Mouse (Mus musculus): Measurements from ENCODE around the gene Sfpq. TPM values are rescaled to one million over a fixed set of nuclear protein-coding genes. Genes with fewer than 3 reads are reported as not detected.
A peak's percentile ranks its signal among the peaks of the same experiment; 100 is the strongest.
"Not testable (repeated sequence)": the region's sequence is repeated elsewhere in the genome, so short reads cannot be mapped to it uniquely, and the experiment has no call there.

The Sfpq gene
- polyA plus RNA-seq (2015; fragmentation: Nextera tagmentation; extraction: Ambion mirVana): 44.3 and 47.4 TPM in 2 replicates

DNA sequence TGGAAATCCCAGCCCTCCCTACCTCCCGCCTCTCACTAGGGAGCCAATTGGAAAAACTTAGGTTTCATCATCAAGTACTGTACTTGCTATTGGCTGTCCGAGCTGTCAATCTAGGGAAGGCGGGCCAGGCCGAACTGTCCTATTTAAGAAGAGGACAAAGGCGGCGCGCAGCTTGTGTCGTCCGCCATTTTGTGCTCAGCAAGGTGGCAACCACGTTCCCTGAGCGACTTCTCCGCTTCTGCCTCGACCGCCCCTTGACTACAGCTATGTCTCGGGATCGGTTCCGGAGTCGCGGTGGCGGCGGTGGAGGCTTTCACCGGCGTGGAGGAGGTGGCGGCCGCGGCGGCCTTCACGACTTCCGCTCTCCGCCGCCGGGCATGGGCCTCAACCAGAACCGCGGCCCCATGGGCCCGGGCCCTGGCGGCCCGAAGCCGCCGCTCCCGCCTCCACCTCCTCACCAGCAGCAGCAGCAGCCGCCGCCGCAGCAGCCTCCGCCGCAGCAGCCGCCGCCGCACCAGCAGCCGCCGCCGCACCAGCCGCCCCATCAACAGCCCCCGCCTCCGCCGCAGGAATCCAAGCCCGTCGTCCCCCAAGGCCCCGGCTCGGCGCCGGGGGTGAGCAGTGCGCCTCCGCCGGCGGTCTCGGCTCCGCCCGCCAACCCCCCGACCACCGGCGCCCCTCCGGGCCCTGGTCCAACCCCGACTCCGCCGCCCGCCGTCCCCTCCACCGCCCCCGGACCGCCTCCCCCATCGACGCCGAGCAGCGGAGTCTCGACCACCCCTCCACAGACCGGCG, at the start of gene Sfpq:
TSS of gene Sfpq (plus strand) at position 174 of the 795 bp plus-strand sequence.
- H3K4me1 ChIP-seq: peaks cover 29% of the 10 kb centered on the region
- peak within 1 kb of the TSS; percentile 100 for H3K9ac ChIP-seq
- H3K36me3 ChIP-seq: peaks cover 38% of the 10 kb centered on the region
- WGBS: under 1% methylated on average over 56 of the region's 87 CpGs
- H3K4me3 ChIP-seq: peak within 1 kb of the TSS; percentile 96
- no peaks in the 10 kb centered on the region for H3K9me3 ChIP-seq
- H3K27ac ChIP-seq (replicated peaks): peak within 1 kb of the TSS; percentile 98
- peak; percentile 90 for ATAC-seq (ENCODE audit: extremely low read depth, insufficient number of reproducible peaks, low FRiP score, low TSS enrichment)
- H3K27me3 ChIP-seq (replicated peaks): no peaks in the 10 kb centered on the region
- H3K4me2 ChIP-seq: peak within 1 kb of the TSS; percentile 94

GRCm38 (mm10) chr4:126977467-126977866, 43.7 kb upstream of the Sfpq start:
- Histone ChIP-seq H3K9ac (no peak overlapping the region), H3K4me3 (no peak overlapping the region), H3K4me2 (no peak overlapping the region), H3K36me3 (no peaks in the 10 kb centered on the region), H3K27ac (replicated peaks) (no peak overlapping the region), H3K9me3 (0 out of 2 replicates have a peak, but pooled peaks cover 3% of the 10 kb centered on the region), H3K27me3 (replicated peaks) (no peaks in the 10 kb centered on the region), H3K4me1 (no peaks in the 10 kb centered on the region)
- ATAC-seq (ENCODE audit: extremely low read depth, insufficient number of reproducible peaks, low FRiP score, low TSS enrichment): no peak

- no peak overlapping the region for H3K4me2 ChIP-seq
- H3K4me1 ChIP-seq: no peaks in the 10 kb centered on the region
- H3K36me3 ChIP-seq: no peaks in the 10 kb centered on the region
- H3K9ac ChIP-seq: no peak overlapping the region
- no peaks in the 10 kb centered on the region for H3K27me3 ChIP-seq (replicated peaks)
- no peak overlapping the region for H3K4me3 ChIP-seq
- 0 out of 2 replicates have a peak, but pooled peaks cover 3% of the 10 kb centered on the region for H3K9me3 ChIP-seq
- WGBS: 73% methylated on average over 3 of the region's 3 CpGs
- ATAC-seq (ENCODE audit: extremely low read depth, insufficient number of reproducible peaks, low FRiP score, low TSS enrichment): no peak
- no peak overlapping the region for H3K27ac ChIP-seq (replicated peaks)
These were observed 42.4 kb upstream of the Sfpq start for GRCm38 (mm10) chr4:126978706-126979105.

GRCm38 (mm10) chr4:126983321-126983720, 37.8 kb upstream of the Sfpq start:
- Histone ChIP-seq H3K9me3 (no peaks in the 10 kb centered on the region), H3K4me3 (no peak overlapping the region), H3K36me3 (no peaks in the 10 kb centered on the region), H3K4me2 (no peak overlapping the region), H3K27me3 (replicated peaks) (no peaks in the 10 kb centered on the region), H3K27ac (replicated peaks) (no peak overlapping the region), H3K9ac (no peak overlapping the region), H3K4me1 (no peaks in the 10 kb centered on the region)
- WGBS: 48% methylated on average over 3 of the region's 3 CpGs
- ATAC-seq (ENCODE audit: extremely low read depth, insufficient number of reproducible peaks, low FRiP score, low TSS enrichment): no peak

GRCm38 (mm10) chr4:126983736-126984525, 37.2 kb upstream of the Sfpq start:
- not testable (repeated sequence) for H3K9ac ChIP-seq; H3K4me2 ChIP-seq; H3K27me3 ChIP-seq (replicated peaks); H3K4me3 ChIP-seq; H3K4me1 ChIP-seq; H3K9me3 ChIP-seq; ATAC-seq (ENCODE audit: extremely low read depth, insufficient number of reproducible peaks, low FRiP score, low TSS enrichment); H3K27ac ChIP-seq (replicated peaks); H3K36me3 ChIP-seq
- WGBS: 74% methylated on average over 11 of the region's 13 CpGs

- WGBS: 78% methylated on average over 5 of the region's 5 CpGs
- Histone ChIP-seq H3K36me3 (no peaks in the 10 kb centered on the region), H3K4me2 (no peak overlapping the region), H3K4me3 (no peak overlapping the region), H3K27ac (replicated peaks) (no peak overlapping the region), H3K27me3 (replicated peaks) (no peaks in the 10 kb centered on the region), H3K4me1 (no peaks in the 10 kb centered on the region), H3K9me3 (no peaks in the 10 kb centered on the region), H3K9ac (no peak overlapping the region)
- ATAC-seq (ENCODE audit: extremely low read depth, insufficient number of reproducible peaks, low FRiP score, low TSS enrichment): no peak
These were observed 34.4 kb upstream of the Sfpq start for GRCm38 (mm10) chr4:126986768-126987167.

DNA sequence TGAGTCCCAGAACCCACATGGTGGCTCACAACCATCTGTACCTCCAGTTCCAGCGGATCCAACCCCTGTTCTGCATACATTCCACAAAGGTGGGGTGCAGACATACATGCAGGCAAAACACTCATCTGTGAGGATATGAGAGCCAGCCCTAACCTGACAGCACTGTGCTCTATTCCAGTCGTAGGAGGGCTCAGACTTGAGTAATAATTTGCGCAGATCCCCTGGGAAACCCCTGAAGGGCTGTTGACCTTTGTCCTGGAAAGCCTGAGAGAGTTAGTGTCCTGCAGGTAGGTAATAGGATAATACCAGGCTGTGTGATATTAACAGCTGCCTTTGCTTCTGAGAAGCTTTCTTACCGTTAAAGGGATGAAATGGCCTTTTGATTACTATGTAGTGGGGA, 32.6 kb upstream of the Sfpq start:
- Histone ChIP-seq H3K4me3 (no peak overlapping the region), H3K4me2 (no peak overlapping the region), H3K9ac (no peak overlapping the region), H3K27me3 (replicated peaks) (no peaks in the 10 kb centered on the region), H3K36me3 (no peaks in the 10 kb centered on the region), H3K4me1 (no peaks in the 10 kb centered on the region), H3K9me3 (no peaks in the 10 kb centered on the region), H3K27ac (replicated peaks) (no peak overlapping the region)
- 73% methylated on average over 4 of the region's 4 CpGs for WGBS
- no peak for ATAC-seq (ENCODE audit: extremely low read depth, insufficient number of reproducible peaks, low FRiP score, low TSS enrichment)

GRCm38 (mm10) chr4:126990553-126990952, 30.6 kb upstream of the Sfpq start:
- ATAC-seq (ENCODE audit: extremely low read depth, insufficient number of reproducible peaks, low FRiP score, low TSS enrichment): no peak
- Histone ChIP-seq H3K27ac (replicated peaks) (no peak overlapping the region), H3K4me3 (no peak overlapping the region), H3K4me1 (no peaks in the 10 kb centered on the region), H3K27me3 (replicated peaks) (no peaks in the 10 kb centered on the region), H3K9me3 (no peaks in the 10 kb centered on the region), H3K4me2 (no peak overlapping the region), H3K36me3 (no peaks in the 10 kb centered on the region), H3K9ac (no peak overlapping the region)

DNA sequence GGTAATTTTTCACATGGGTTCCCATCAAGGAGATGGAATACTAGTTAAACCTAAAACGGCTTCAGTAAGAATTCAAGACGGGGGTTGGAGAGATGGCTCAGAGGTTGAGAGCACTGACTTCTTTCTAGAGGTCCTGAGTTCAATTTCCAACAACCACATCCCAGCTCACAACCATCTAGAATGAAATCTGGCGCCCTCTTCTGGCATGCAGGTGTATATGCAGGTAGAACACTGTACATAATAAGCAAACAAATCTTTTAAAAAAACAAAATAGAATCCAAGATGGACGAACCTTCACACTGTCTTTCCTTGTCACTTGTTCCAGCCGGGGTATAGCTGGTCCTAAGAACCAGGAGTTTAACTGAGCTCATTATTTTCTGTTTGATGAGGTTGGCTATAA, 28.8 kb upstream of the Sfpq start:
- no peaks in the 10 kb centered on the region for H3K4me1 ChIP-seq
- no peaks in the 10 kb centered on the region for H3K27me3 ChIP-seq (replicated peaks)
- no peaks in the 10 kb centered on the region for H3K36me3 ChIP-seq
- H3K9me3 ChIP-seq: no peaks in the 10 kb centered on the region
- 59% methylated on average over 5 of the region's 5 CpGs for WGBS
- ATAC-seq (ENCODE audit: extremely low read depth, insufficient number of reproducible peaks, low FRiP score, low TSS enrichment): no peak
- H3K4me2 ChIP-seq: no peak overlapping the region
- H3K27ac ChIP-seq (replicated peaks): no peak overlapping the region
- H3K4me3 ChIP-seq: no peak overlapping the region
- no peak overlapping the region for H3K9ac ChIP-seq

GRCm38 (mm10) chr4:126999372-126999771, 21.8 kb upstream of the Sfpq start:
- H3K4me1 ChIP-seq; H3K27ac ChIP-seq (replicated peaks); H3K4me3 ChIP-seq; H3K4me2 ChIP-seq; H3K36me3 ChIP-seq; H3K27me3 ChIP-seq (replicated peaks); ATAC-seq (ENCODE audit: extremely low read depth, insufficient number of reproducible peaks, low FRiP score, low TSS enrichment); H3K9me3 ChIP-seq; H3K9ac ChIP-seq: not testable (repeated sequence)
- WGBS: 91% methylated on average over 16 of the region's 16 CpGs

DNA sequence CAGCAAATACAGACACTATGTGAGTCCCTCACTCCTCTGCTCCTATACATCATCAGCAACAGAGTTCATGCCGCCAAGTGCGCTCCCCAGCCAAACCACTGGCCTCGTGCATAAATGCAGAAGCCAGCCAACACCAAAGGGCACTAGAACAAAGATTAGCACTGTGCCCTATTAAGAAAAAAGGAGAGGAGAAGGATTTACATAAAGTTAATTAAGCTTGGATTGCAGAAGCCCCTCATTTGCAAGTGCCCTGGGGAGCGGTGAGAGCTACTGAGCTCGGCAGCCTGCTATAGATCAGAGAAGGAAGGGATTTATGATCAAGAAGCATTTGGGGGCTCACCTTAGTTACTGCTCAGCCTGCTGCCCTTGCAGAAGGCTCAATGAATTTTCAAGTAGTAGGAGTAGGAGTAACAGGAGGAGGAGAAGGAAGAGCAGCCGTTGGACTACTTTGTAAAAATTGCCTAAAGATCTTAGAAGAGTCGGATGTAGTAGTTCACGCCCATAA, 20.5 kb upstream of the Sfpq start:
- no peak for ATAC-seq (ENCODE audit: extremely low read depth, insufficient number of reproducible peaks, low FRiP score, low TSS enrichment)
- H3K27me3 ChIP-seq (replicated peaks): peaks cover 9% of the 10 kb centered on the region; the same call in 1 of the 2 replicates
- peaks cover 6% of the 10 kb centered on the region for H3K4me1 ChIP-seq
- H3K9ac ChIP-seq: no peak overlapping the region
- H3K27ac ChIP-seq (replicated peaks): no peak overlapping the region
- H3K36me3 ChIP-seq: no peaks in the 10 kb centered on the region
- no peak overlapping the region for H3K4me2 ChIP-seq
- H3K4me3 ChIP-seq: no peak overlapping the region
- 0 out of 2 replicates have a peak, but pooled peaks cover 3% of the 10 kb centered on the region for H3K9me3 ChIP-seq
- 40% methylated on average over 8 of the region's 8 CpGs for WGBS
